ENCODE assay signal across 7 mouse cellular contexts in the genomic region with DNA sequence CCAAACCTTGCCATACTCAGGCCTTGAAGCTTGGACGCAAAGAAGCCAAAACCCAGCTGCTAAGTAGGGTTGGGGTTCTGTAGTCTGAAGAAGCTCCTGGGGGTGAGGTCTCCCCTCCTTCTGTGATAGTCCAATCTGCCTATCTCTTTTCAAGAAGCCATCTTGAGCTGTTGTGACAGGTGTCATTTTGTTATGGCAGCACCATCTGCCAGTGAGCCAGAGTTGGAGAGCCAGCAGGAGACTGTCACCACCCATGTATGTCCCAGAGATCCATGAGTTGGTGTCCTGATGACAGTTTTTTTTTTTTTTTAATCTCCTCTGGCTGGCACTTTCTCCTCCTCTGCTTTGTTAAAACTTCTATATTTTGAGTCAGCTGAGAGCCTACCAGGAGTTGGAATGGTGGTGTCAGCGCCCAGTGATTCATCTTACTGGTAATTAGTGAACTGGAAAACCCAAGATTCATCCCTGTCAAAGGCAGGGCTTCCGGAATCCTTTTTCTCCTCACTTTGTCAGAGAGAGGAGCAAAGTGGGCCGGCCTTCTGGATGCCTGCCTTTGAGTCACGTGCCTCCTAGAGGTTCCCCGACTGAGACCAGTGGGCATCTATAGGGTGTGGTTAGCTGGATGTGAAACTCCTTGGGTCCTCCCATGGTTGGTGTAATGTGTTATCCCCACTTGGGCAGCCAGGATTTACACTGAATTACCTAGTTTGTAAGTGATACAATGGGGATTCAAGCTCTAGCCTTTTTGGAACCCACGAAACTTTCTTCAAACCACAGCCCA. TPM values are rescaled to one million over a fixed set of nuclear protein-coding genes. Genes with fewer than 3 reads are reported as not detected.
DNase-seq lines count a peak whose midpoint lies in the region; ATAC-seq and TF ChIP-seq lines count a peak whose summit lies in the region.

No protein-coding gene starts in this region.

- peak overlapping the region; percentile 69; the same call in 1 of the 2 replicates for H3K27ac ChIP-seq in spleen, adult 2 months (ENCODE audit: insufficient read depth, low read length)
- H3K27ac ChIP-seq in heart, embryonic 12.5 days (ENCODE audit: poor library complexity, severe bottlenecking): peak overlapping the region; percentile 94
- peak overlapping the region; percentile 80 for H3K27ac ChIP-seq in macrophage

- H3K79me2 ChIP-seq in macrophage (ENCODE audit: inconsistent target): peaks cover 78% of the 10 kb centered on the region

- no peak for TF ChIP-seq CTCF in spleen, adult 2 months (IDR thresholded peaks at IDR 0.05; ENCODE audit: extremely low read depth, insufficient read depth, insufficient read length, insufficient replicate concordance)

- H3K4me2 ChIP-seq in heart, embryonic 12.5 days: peak overlapping the region; percentile 99

- DNase-seq in spleen, adult 2 months (ENCODE audit: low read depth in 1 of 2, low spot score in 2 of 2): no peak
- DNase-seq in spleen, adult 18-20 months: no peak
- DNase-seq in c-Kit-positive CD71-positive TER-119-positive erythroid progenitor cells, embryonic 14.5 days (ENCODE audit: low spot score): peak; percentile 65
- peak; percentile 47 to 57 for DNase-seq in kidney, postnatal 36 days
- no peak for DNase-seq in ovary, adult 18-20 months (ENCODE audit: low spot score)

- no peak overlapping the region for H3K4me3 ChIP-seq in spleen, adult 2 months (ENCODE audit: extremely low read depth, insufficient read depth, insufficient read length)
- H3K4me3 ChIP-seq in heart, embryonic 12.5 days: no peak overlapping the region
- peak overlapping the region; percentile 41; the same call in 1 of the 2 replicates for H3K4me3 ChIP-seq in macrophage (ENCODE audit: inconsistent target)

- no peaks in the 10 kb centered on the region for H3K9me3 ChIP-seq in heart, embryonic 12.5 days (replicated peaks)

- H3K36me3 ChIP-seq in spleen, adult 2 months (ENCODE audit: control insufficient read depth, insufficient read depth, low read length): no peaks in the 10 kb centered on the region
- peaks cover 14% of the 10 kb centered on the region; the same call in 1 of the 2 replicates for H3K36me3 ChIP-seq in heart, embryonic 12.5 days
- peaks cover 7% of the 10 kb centered on the region; the same call in 1 of the 2 replicates for H3K36me3 ChIP-seq in macrophage (ENCODE audit: inconsistent target)

- no peaks in the 10 kb centered on the region for H3K27me3 ChIP-seq in spleen, adult 2 months (ENCODE audit: control insufficient read depth, insufficient read depth, low read length)
- H3K27me3 ChIP-seq in heart, embryonic 12.5 days (replicated peaks): no peaks in the 10 kb centered on the region

- TF ChIP-seq POLR2A in spleen, adult 2 months (IDR thresholded peaks at IDR 0.05; ENCODE audit: low read depth, low read length): no peak

- ATAC-seq in heart, embryonic 12.5 days (ENCODE audit: insufficient number of reproducible peaks, low FRiP score): 0 out of 2 replicates have a peak, but pooled peaks have one; percentile 46

- 71% methylated on average over 7 of the region's 7 CpGs for WGBS in spleen, adult 2 months
- WGBS in heart, embryonic 12.5 days: 41% methylated on average over 7 of the region's 7 CpGs
- WGBS in macrophage (ENCODE audit: missing documents): 44% methylated on average over 7 of the region's 7 CpGs

- H3K9ac ChIP-seq in heart, embryonic 12.5 days: peak overlapping the region; percentile 56; the same call in 1 of the 2 replicates

- H3K4me1 ChIP-seq in spleen, adult 2 months (ENCODE audit: control insufficient read depth, insufficient read depth, insufficient read length): peaks cover 5% of the 10 kb centered on the region; the same call in 1 of the 2 replicates
- H3K4me1 ChIP-seq in heart, embryonic 12.5 days (replicated peaks): peaks cover 64% of the 10 kb centered on the region

RNA-seq across cellular contexts. Expression of a gene that starts 1.5 kb away (rescaled TPM):
- 19.4 and 21.0 TPM in 2 replicates for polyA plus RNA-seq in spleen, adult 2 months (2012; rRNA removed)
- polyA plus RNA-seq in heart, embryonic 12.5 days (2016; fragmentation: Nextera tagmentation; extraction: Ambion mirVana): 35.0 and 35.2 TPM in 2 replicates
- 100 to 1,000 TPM in 16 of 26 experiments, 10 to 100 TPM in 10; 28.6 to 423 (median 113) TPM for total RNA-seq in macrophage (2018; cell fraction: chromatin; rRNA removed)
- total RNA-seq in macrophage (2018; cell fraction: cytosol; rRNA removed): 100 to 1,000 TPM in 6 of 26 experiments, 10 to 100 TPM in 20; 25.5 to 234 (median 49.3) TPM
- 100 to 1,000 TPM in 14 of 26 experiments, 10 to 100 TPM in 12; 30.0 to 320 (median 112) TPM for total RNA-seq in macrophage (2018; cell fraction: nucleus; rRNA removed)
- 16.8 to 26.2 TPM (median 19.5 TPM) in 3 replicates for polyA plus RNA-seq in macrophage (2018)

RNA-seq across cellular contexts. Expression of a gene that starts 5.8 kb away (rescaled TPM):
- polyA plus RNA-seq in spleen, adult 2 months (2012; rRNA removed): 22.2 and 25.7 TPM in 2 replicates
- 36.3 and 41.2 TPM in 2 replicates for polyA plus RNA-seq in heart, embryonic 12.5 days (2016; fragmentation: Nextera tagmentation; extraction: Ambion mirVana)
- total RNA-seq in macrophage (2018; cell fraction: chromatin; rRNA removed): 10 to 100 TPM in 18 of 26 experiments, 1 to 10 TPM in 8; 5.1 to 20.2 (median 12.4) TPM
- 10 to 100 TPM; 38.7 to 55.8 (median 46.8) TPM for total RNA-seq in macrophage (2018; cell fraction: cytosol; rRNA removed)
- total RNA-seq in macrophage (2018; cell fraction: nucleus; rRNA removed): 10 to 100 TPM; 13.9 to 38.0 (median 27.4) TPM
- polyA plus RNA-seq in macrophage (2018): 32.0 to 47.2 TPM (median 38.4 TPM) in 3 replicates

RNA-seq across cellular contexts. Expression of a gene that starts 43.9 kb away (rescaled TPM):
- polyA plus RNA-seq in spleen, adult 2 months (2012; rRNA removed): 0.35 and 0.46 TPM in 2 replicates
- 5.9 and 7.7 TPM in 2 replicates for polyA plus RNA-seq in heart, embryonic 12.5 days (2016; fragmentation: Nextera tagmentation; extraction: Ambion mirVana)
- total RNA-seq in macrophage (2018; cell fraction: chromatin; rRNA removed): 1 to 10 TPM in 19 of 26 experiments, under 1 TPM in 1, not detected in 6; 0.44 to 6.3 (median 2.6) TPM
- 1 to 10 TPM; 1.0 to 3.2 (median 2.4) TPM for total RNA-seq in macrophage (2018; cell fraction: cytosol; rRNA removed)
- total RNA-seq in macrophage (2018; cell fraction: nucleus; rRNA removed): 1 to 10 TPM in 16 of 26 experiments, under 1 TPM in 6, not detected in 4; 0.23 to 3.4 (median 1.7) TPM
- 1.3 to 1.4 TPM (median 1.4 TPM) in 3 replicates for polyA plus RNA-seq in macrophage (2018)

RNA-seq across cellular contexts. Expression of a gene that starts 45.3 kb away (rescaled TPM):
- polyA plus RNA-seq in spleen, adult 2 months (2012; rRNA removed): 57.5 and 89.5 TPM in 2 replicates
- 30.6 and 31.2 TPM in 2 replicates for polyA plus RNA-seq in heart, embryonic 12.5 days (2016; fragmentation: Nextera tagmentation; extraction: Ambion mirVana)
- 10 to 100 TPM in 22 of 26 experiments, 1 to 10 TPM in 4; 5.5 to 52.5 (median 24.9) TPM for total RNA-seq in macrophage (2018; cell fraction: chromatin; rRNA removed)
- 10 to 100 TPM in 25 of 26 experiments, 1 to 10 TPM in 1; 9.7 to 59.7 (median 31.6) TPM for total RNA-seq in macrophage (2018; cell fraction: cytosol; rRNA removed)
- total RNA-seq in macrophage (2018; cell fraction: nucleus; rRNA removed): 10 to 100 TPM; 10.2 to 90.6 (median 43.6) TPM
- polyA plus RNA-seq in macrophage (2018): 4.4 to 20.0 TPM (median 6.2 TPM) in 3 replicates

RNA-seq across cellular contexts. Expression of a gene that starts 55.5 kb away (rescaled TPM):
- polyA plus RNA-seq in spleen, adult 2 months (2012; rRNA removed): 33.6 and 66.2 TPM in 2 replicates
- polyA plus RNA-seq in heart, embryonic 12.5 days (2016; fragmentation: Nextera tagmentation; extraction: Ambion mirVana): 142 and 146 TPM in 2 replicates
- 10 to 100 TPM; 12.9 to 88.3 (median 46.2) TPM for total RNA-seq in macrophage (2018; cell fraction: chromatin; rRNA removed)
- total RNA-seq in macrophage (2018; cell fraction: cytosol; rRNA removed): 100 to 1,000 TPM in 1 of 26 experiments, 10 to 100 TPM in 25; 50.7 to 107 (median 72.5) TPM
- 10 to 100 TPM; 14.7 to 86.0 (median 31.9) TPM for total RNA-seq in macrophage (2018; cell fraction: nucleus; rRNA removed)
- 75.9 to 175 TPM (median 85.2 TPM) in 3 replicates for polyA plus RNA-seq in macrophage (2018)

Comparison
In these comparisons a context has a peak if more than half of its experiments do, and no peak if none do; other contexts are left out.
1. DNase-seq: peak in c-Kit-positive CD71-positive TER-119-positive erythroid progenitor cells, embryonic 14.5 days (single experiment) and kidney, postnatal 36 days (2 of 2); none in spleen, adult 2 months (0 of 2), spleen, adult 18-20 months (0 of 2) and ovary, adult 18-20 months (single experiment).
2. Peak in every context shown above with its lines, with median percentiles within 50 percentile points of each other: H3K27ac ChIP-seq.